Mouse (Mus musculus) adrenal gland, postnatal 36 days (tissue): ENCODE measurements around the gene Numb. TPM values are rescaled to one million over a fixed set of nuclear protein-coding genes. Genes with fewer than 3 reads are reported as not detected.

Experiments used
- total RNA-seq, 2 experiments: library from RNA; stranded (reverse); gene quantifications; 2 replicates each; pipeline ENCODE4 v1.2.3; 2021

Numb gene
- total RNA-seq, 2 experiments from 2014 or later, result 46.2 to 49.9 TPM

Other genes with a start within 250 kb of the Numb start
- 10 to 100 TPM; 63.6 to 72.3 TPM for gene Psen1, start 233.8 kb downstream of the Numb start, total RNA-seq
- 1 to 10 TPM; 2.5 to 2.7 TPM for gene Papln, start 158.3 kb downstream of the Numb start, total RNA-seq
- gene Riox1, start 28.7 kb upstream of the Numb start, total RNA-seq, result 10 to 100 TPM; 15.4 to 17.3 TPM
- gene Heatr4, start 62.9 kb upstream of the Numb start, total RNA-seq, result not detected
- gene Acot2, start 65.9 kb upstream of the Numb start, total RNA-seq, result 10 to 100 TPM; 22.0 to 26.7 TPM
- gene Acot1, start 87.6 kb upstream of the Numb start, total RNA-seq, result 10 to 100 TPM in 1 of 2 experiments, 1 to 10 TPM in 1; 5.0 to 22.7 TPM
- gene Acot4, start 116.4 kb upstream of the Numb start, total RNA-seq, result 1 to 10 TPM in 1 of 2 experiments, under 1 TPM in 1; 0.96 to 4.6 TPM
- not detected for gene Gm49366, start 117.0 kb upstream of the Numb start, total RNA-seq
- gene Acot3, start 130.2 kb upstream of the Numb start, total RNA-seq, result 1 to 10 TPM in 1 of 2 experiments, not detected in 1; 1.3 TPM
- gene Acot5, start 147.4 kb upstream of the Numb start, total RNA-seq, result under 1 TPM; 0.23 to 0.40 TPM
- 1 to 10 TPM; 4.5 to 4.6 TPM for gene Acot6, start 178.7 kb upstream of the Numb start, total RNA-seq
- 10 to 100 TPM; 14.1 to 19.5 TPM for gene Dnal1, start 192.4 kb upstream of the Numb start, total RNA-seq
- gene Pnma1, start 226.6 kb upstream of the Numb start, total RNA-seq, result under 1 TPM; 0.23 to 0.26 TPM